Mouse (Mus musculus) intestine, embryonic 15.5 days (tissue): ENCODE results near the gene Tk1. TPM values are rescaled to one million over a fixed set of nuclear protein-coding genes. Genes with fewer than 3 reads are reported as not detected.

ENCODE experiments used
- ATAC-seq: fragments of 200-750 bp; cut with Nextera tagmentation; 2 replicates; pipeline ENCODE4 v1.8.0; 2017; ENCODE audit warnings: moderate TSS enrichment, moderate library complexity
- H3K27ac ChIP-seq: fragments of 300-500 bp; sonication (generic); 2 replicates; pipeline ENCODE4 v1.5.1; 2015; ENCODE audit warnings: mild to moderate bottlenecking, inconsistent platforms
- H3K27me3 ChIP-seq: fragments of 300-500 bp; sonication (generic); replicated peaks from 2 replicates; pipeline ENCODE4 v1.6.1; 2015; ENCODE audit warnings: inconsistent platforms
- H3K36me3 ChIP-seq: fragments of 300-500 bp; sonication (generic); 2 replicates; pipeline ENCODE4 v1.6.1; 2015; ENCODE audit warnings: inconsistent platforms
- H3K4me1 ChIP-seq: fragments of 300-500 bp; sonication (generic); replicated peaks from 2 replicates; pipeline ENCODE4 v1.6.1; 2015; ENCODE audit warnings: inconsistent platforms
- H3K4me2 ChIP-seq: fragments of 300-500 bp; sonication (generic); replicated peaks from 2 replicates; pipeline ENCODE4 v1.6.1; 2015; ENCODE audit warnings: mild to moderate bottlenecking, inconsistent platforms
- H3K4me3 ChIP-seq: fragments of 300-500 bp; sonication (generic); replicated peaks from 2 replicates; pipeline ENCODE4 v1.5.1; 2015; ENCODE audit warnings: inconsistent platforms
- H3K9ac ChIP-seq: fragments of 300-500 bp; sonication (generic); 2 replicates; pipeline ENCODE4 v1.6.1; 2015; ENCODE audit warnings: inconsistent platforms
- H3K9me3 ChIP-seq: fragments of 300-500 bp; sonication (generic); 2 replicates; pipeline ENCODE4 v1.6.1; 2016; ENCODE audit warnings: inconsistent platforms
- WGBS: fragments of 180-500 bp; shearing (Covaris S2); methylation state at CpG from one replicate; pipeline ENCODE4 v1.1.7; 2015; 5-methylcytosine and 5-hydroxymethylcytosine counted together
- polyA plus RNA-seq: library from polyadenylated mRNA; unstranded; fragments of >200 nt; fragmentation: Nextera tagmentation; extraction: Ambion mirVana; gene quantifications from 2 replicates; pipeline ENCODE4 v1.2.1, GENCODE M21; 2015

Gene Tk1
- polyA plus RNA-seq = 144 and 146 TPM in 2 replicates

DNA sequence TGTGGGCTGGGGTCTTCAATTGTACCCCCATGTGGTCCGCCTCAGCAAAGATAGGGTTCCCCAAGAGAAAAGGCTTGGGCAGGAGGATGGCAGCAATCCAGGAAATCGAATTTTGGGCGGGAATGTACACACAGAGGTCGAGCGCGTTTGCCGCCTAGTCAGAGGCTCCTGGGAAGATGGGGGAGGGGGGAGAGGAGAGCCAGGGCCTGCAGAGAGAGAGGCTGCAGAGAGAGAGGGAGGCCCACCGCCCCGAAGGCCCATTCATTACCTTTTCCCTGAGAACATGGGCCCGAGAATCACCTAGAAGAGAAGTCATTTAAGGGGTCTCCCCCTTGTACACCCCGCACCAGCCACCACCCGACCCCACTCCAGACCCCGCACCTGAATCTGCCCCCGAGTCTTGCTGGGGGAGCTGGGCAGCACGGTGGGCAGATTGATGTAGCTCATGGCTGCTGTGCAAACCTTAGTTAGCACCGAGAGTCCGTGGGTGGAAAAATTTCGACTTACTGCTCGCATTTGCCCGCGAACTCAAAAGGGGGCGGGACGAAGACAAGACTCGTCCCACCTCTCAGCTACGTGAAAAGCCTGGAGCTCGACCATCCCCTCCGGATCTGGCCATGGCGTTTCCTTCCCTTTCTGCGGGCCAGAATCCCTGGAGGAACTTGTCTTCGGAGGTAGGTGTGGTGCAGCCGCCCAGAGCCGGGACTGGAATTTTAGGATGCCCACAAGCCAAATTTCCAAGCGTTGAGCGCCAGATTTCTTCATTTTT lies at the start of gene Tk1, which contains the start of gene Afmid:
Gene Tk1 (minus strand): TSS at position 760 of the 769 bp plus-strand sequence.
Gene Afmid (plus strand): TSS at position 592 of the 769 bp plus-strand sequence.
- peak; percentile 72 for ATAC-seq

DNA sequence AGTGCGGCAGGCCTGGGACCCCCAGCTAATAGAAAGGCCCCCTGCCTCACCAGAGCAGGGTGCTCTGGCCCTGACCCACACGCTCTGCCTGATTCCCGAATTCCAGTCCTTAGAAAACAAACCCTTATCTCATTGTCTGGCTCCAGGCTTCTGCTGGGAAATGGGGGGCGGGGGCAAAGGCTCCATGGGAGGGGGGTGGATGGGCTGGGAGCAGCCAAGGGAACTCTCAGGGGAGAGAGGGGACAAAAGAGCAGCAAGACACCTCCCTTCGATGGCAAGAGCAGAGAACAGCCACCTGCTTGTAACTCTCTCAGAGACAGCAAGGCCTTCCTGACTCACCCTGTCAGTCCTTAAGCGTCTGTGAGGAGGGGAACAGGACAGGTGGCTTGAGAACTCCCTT lies 49.8 kb upstream of the Tk1 start:
- Histone ChIP-seq H3K9me3 (no peaks in the 10 kb centered on the region), H3K4me2 (no peak overlapping the region), H3K27ac (no peak overlapping the region), H3K4me1 (peaks cover 32% of the 10 kb centered on the region), H3K36me3 (no peaks in the 10 kb centered on the region), H3K9ac (no peak overlapping the region; the same call in 1 of the 2 replicates), H3K27me3 (no peaks in the 10 kb centered on the region), H3K4me3 (no peak overlapping the region)
- no peak for ATAC-seq
- 35% methylated on average over 6 of the region's 6 CpGs for WGBS

More for the DNA sequence above, at the start of gene Tk1, which contains the start of gene Afmid:
- H3K4me2 ChIP-seq = peak within 1 kb of the TSS; percentile 79
- H3K27me3 ChIP-seq = no peaks in the 10 kb centered on the region
- peak within 1 kb of the TSS; percentile 65 for H3K9ac ChIP-seq
- H3K9me3 ChIP-seq = no peaks in the 10 kb centered on the region
- 0 out of 2 replicates have a peak, but pooled peaks cover 12% of the 10 kb centered on the region for H3K36me3 ChIP-seq
- WGBS = under 1% methylated on average over 34 of the region's 34 CpGs
- H3K4me1 ChIP-seq = peaks cover 65% of the 10 kb centered on the region
- peak within 1 kb of the TSS; percentile 59 for H3K4me3 ChIP-seq
- peak within 1 kb of the TSS; percentile 89 for H3K27ac ChIP-seq

DNA sequence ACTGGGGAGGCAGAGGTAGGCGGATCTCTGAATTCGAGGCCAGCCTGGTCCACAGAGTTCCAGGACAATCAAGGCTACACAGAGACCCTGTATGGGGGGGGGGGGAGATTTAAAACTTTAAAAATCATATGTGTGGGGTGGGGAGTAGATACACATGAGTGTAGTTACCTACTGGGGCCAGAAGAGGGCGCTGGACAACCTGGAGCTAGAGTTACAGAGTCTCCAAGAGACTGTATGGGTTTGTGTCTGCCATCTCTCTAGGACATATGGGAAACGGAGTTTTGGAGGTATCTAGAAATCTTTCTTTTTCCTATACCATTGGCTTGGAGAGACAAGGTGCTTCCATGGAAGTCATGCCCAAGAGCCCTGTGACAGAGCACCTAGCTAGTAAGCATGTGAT lies 48.5 kb upstream of the Tk1 start:
- H3K4me1 ChIP-seq = peaks cover 36% of the 10 kb centered on the region
- 62% methylated on average over 4 of the region's 4 CpGs for WGBS
- no peak for ATAC-seq
- no peak overlapping the region for H3K9ac ChIP-seq
- no peak overlapping the region for H3K27ac ChIP-seq
- no peak overlapping the region for H3K4me2 ChIP-seq
- no peaks in the 10 kb centered on the region for H3K9me3 ChIP-seq
- H3K36me3 ChIP-seq = no peaks in the 10 kb centered on the region
- H3K4me3 ChIP-seq = no peak overlapping the region
- no peaks in the 10 kb centered on the region for H3K27me3 ChIP-seq

DNA sequence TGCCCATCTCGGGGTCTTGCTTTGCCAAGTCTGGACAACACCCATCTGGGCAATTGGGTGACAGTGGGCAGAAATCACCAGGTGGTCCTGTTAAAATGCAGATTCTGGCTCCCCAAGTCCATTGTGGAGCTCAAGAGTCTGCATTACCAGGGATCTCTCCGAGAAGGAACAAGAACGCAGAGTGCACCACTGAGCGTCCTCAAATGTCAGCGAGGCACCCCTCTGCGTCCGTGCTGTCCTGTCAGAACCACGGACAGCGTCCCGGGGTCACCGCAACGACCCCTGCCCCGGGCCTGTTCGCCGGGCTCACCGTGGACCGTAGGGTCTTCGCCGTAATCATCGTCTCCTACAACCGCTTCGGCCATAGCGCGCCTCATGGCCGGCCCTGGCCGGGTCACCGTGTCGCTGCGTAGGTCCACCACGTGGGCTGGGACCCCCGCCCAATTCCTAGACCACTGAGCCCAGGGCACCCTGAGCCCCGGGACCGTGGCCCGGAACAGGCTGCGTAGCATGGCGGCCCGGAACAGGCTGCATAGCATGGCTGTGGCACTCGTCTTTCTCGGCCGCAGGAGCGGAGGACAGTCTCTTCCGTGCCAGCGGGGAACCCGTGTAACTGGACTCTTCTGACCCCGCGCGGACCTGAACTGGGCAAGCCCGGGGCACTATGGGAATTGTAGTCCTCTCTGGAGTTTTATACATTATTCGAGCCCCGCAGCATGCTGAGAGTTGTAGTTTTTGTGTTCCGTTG lies 47.1 kb upstream of the Tk1 start, which contains the start of gene Tha1:
Gene Tha1 (minus strand): TSS at position 621 of the 748 bp plus-strand sequence.
- peak within 1 kb of the TSS; percentile 83 for H3K4me2 ChIP-seq
- H3K4me3 ChIP-seq = peak within 1 kb of the TSS; percentile 52
- no peaks in the 10 kb centered on the region for H3K36me3 ChIP-seq
- H3K9me3 ChIP-seq = no peaks in the 10 kb centered on the region
- no peak within 1 kb of the TSS for H3K27ac ChIP-seq
- 1% methylated on average over 51 of the region's 51 CpGs for WGBS
- peak; percentile 84 for ATAC-seq
- peaks cover 26% of the 10 kb centered on the region for H3K4me1 ChIP-seq
- H3K9ac ChIP-seq = peak within 1 kb of the TSS; percentile 61
- no peaks in the 10 kb centered on the region for H3K27me3 ChIP-seq

DNA sequence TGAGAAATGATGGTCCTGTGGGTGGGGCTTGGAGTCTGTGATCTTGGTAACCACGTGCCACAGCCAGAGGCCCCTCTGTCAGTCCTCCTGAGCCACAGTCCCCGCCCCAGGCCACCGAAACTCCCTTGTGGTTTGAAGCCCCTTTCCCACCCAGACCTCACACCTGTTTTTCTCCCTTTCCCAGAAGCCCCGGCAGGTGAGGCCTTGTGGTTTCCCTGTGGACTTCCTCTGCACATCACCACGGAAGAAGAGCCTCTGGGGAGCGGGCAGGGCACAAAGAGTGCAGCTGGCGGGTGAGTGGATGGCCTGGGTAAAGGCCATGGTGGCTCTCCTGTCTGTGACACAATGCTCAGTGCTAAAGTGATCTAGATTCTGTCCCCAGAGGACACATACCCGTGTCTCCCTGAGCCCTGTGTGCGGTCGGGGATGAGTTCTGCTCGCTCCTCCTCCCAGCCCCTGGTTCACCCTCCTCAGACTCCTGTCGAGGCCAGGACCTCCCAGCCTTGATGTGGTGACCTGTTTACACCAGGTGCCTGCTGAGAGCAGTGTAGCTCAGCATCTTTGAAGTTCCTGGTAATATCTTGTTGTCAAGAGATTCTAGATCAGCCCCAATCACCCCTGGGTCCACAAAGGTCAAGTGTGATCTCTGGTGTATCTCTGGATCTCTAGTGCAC lies 46.2 kb upstream of the Tk1 start:
- H3K4me1 ChIP-seq = peaks cover 21% of the 10 kb centered on the region
- H3K4me3 ChIP-seq = no peak overlapping the region
- H3K9me3 ChIP-seq = no peaks in the 10 kb centered on the region
- no peak overlapping the region for H3K9ac ChIP-seq
- H3K27ac ChIP-seq = no peak overlapping the region
- no peak for ATAC-seq
- H3K36me3 ChIP-seq = no peaks in the 10 kb centered on the region
- peak overlapping the region; percentile 83; the same call in 1 of the 2 replicates for H3K4me2 ChIP-seq
- no peaks in the 10 kb centered on the region for H3K27me3 ChIP-seq
- WGBS = 65% methylated on average over 12 of the region's 12 CpGs

DNA sequence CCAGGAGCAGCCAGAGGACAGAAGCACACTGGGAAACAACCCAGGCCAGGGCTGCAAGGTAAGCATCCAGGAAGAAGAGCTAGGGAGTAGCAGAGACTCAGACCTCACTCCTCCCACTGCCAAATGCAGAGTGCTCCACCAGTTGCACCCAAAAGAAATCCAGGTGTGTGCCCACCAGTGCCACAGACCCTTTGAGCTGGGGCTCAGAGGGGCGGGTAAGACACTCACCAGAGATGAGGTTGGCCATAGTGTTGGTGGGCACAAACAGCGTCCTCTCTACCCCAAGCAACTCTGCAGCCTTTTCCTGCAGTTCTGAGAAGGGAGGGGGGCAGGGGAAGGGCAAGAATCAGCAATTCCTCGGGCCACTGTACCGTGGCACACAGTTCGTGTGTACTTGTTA lies 45.5 kb upstream of the Tk1 start:
- H3K4me1 ChIP-seq = peaks cover 22% of the 10 kb centered on the region
- ATAC-seq = no peak
- no peak overlapping the region for H3K9ac ChIP-seq
- H3K4me2 ChIP-seq = no peak overlapping the region
- no peak overlapping the region for H3K27ac ChIP-seq
- 69% methylated on average over 5 of the region's 5 CpGs for WGBS
- H3K4me3 ChIP-seq = no peak overlapping the region
- H3K9me3 ChIP-seq = no peaks in the 10 kb centered on the region
- no peaks in the 10 kb centered on the region for H3K27me3 ChIP-seq
- H3K36me3 ChIP-seq = no peaks in the 10 kb centered on the region

DNA sequence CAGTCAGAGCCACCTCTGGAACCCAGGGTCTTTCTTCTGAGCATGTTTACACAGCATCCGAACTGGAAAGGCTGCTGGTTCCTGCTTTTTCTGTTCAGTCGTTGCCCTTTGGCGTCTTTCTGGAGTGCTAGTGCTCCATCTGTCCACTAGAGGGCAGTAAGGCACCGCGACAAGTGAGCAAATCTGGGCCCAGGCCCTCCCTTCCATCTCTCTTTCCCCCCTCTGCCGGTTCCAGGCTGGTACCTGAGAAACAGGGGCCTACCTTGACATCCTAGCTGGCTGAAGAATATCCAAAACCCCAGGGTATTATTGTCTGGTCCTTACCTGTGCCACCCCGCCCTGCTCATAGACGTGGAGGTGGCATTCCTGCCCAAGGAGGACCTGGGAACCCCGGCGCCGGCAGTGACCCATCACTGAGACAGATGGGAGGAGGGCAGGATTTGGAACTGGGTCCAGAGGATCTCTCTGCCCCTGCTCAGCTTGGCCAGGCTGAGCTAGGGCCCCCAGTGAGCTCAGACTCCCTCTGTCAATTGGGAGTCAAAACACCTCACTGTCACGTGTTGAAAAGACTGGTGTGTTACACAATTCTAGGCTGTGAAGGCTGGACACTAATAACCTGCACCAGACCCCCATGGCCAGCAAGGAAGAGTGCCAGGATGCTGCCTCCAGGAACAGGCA lies 44.9 kb upstream of the Tk1 start:
- H3K4me1 ChIP-seq = peaks cover 26% of the 10 kb centered on the region
- no peaks in the 10 kb centered on the region for H3K27me3 ChIP-seq
- no peak overlapping the region for H3K4me3 ChIP-seq
- H3K4me2 ChIP-seq = no peak overlapping the region; the same call in 1 of the 2 replicates
- 37% methylated on average over 12 of the region's 12 CpGs for WGBS
- no peak overlapping the region for H3K9ac ChIP-seq
- no peaks in the 10 kb centered on the region for H3K36me3 ChIP-seq
- peak; percentile 23; the same call in 1 of the 2 replicates for ATAC-seq
- no peak overlapping the region for H3K27ac ChIP-seq
- H3K9me3 ChIP-seq = no peaks in the 10 kb centered on the region

DNA sequence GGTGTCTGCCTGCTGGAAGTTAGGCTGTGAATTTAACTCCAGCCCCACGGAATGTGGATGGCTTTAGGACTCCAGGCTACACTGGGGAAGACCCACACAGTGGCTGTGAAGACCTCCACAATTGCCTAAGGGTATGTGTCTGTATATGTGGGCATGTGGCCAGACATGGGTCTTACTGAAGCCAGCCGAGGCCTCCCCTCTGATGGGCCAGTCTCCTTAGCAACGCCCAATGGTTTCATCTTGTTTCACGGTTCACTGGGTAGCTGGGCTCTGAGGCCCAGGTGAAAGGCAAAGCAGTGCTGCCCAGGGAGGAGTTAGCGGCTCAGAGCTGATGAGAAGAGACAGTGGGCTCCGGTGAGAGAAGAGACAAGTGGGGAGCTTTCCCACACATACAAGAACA lies 40.1 kb upstream of the Tk1 start:
- H3K9ac ChIP-seq = no peak overlapping the region

DNA sequence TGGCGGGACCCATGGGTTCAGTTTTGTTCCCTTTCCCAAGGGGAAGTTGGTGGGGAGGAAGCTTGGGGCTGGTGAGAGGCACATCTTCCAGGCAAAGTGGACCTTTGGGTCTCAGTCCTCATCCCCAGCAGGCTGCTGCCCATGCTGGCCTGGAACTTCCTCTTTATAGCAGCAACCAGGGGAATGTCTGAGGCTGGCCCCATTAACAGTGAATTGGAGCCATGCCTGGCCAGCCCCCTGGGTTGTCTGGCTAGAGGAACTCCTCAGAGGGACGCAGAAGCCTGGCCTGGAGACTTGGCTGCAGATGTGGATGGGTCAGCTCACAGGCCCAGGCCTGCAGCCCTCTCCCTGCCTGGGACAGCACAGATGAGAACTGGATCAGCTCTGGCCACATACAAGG lies 38.9 kb upstream of the Tk1 start:
- peaks cover 15% of the 10 kb centered on the region for H3K27me3 ChIP-seq
- no peak for ATAC-seq
- no peak overlapping the region for H3K27ac ChIP-seq
- 70% methylated on average over 2 of the region's 2 CpGs for WGBS
- H3K4me1 ChIP-seq = peaks cover 27% of the 10 kb centered on the region
- H3K4me3 ChIP-seq = no peak overlapping the region
- H3K4me2 ChIP-seq = no peak overlapping the region
- H3K9me3 ChIP-seq = no peaks in the 10 kb centered on the region
- no peaks in the 10 kb centered on the region for H3K36me3 ChIP-seq
- no peak overlapping the region for H3K9ac ChIP-seq

More for the DNA sequence above, 40.1 kb upstream of the Tk1 start:
- ATAC-seq = no peak
- peaks cover 4% of the 10 kb centered on the region for H3K27me3 ChIP-seq
- H3K4me2 ChIP-seq = no peak overlapping the region
- no peaks in the 10 kb centered on the region for H3K9me3 ChIP-seq
- 50% methylated on average over 6 of the region's 6 CpGs for WGBS
- no peak overlapping the region for H3K27ac ChIP-seq
- peaks cover 23% of the 10 kb centered on the region for H3K4me1 ChIP-seq
- H3K4me3 ChIP-seq = no peak overlapping the region
- H3K36me3 ChIP-seq = no peaks in the 10 kb centered on the region

DNA sequence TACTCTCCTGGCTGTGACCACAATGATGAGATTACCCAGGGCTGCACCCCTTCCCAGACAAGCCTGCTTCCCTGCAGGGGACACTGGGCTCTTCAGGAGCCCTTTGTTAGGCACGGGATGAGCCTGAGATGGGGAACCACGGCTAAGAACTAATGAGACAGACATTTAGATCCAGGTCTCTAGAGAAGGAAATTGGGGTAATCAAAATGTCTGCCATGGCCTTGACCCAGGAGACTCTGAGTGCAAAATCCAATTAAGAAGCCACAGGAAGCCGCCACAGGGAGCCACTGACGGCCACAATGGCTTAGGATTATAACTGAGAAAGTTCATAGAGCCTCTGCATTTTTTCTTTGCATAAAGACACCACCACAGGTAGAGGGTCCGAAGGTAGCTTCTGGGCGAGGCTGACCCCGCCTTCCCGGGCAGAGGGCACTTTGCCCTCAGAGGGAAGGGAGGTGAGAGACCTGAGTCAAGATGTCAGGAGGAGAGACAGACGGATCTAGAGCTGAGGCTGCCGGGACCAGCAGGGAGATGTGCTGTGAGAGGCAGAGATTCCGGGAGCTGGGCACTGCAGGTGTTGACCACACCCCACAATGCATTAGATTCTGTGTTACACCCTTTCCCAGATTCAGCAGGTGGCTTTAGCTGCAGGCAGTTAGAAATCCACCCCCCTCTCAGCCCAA lies 37.4 kb upstream of the Tk1 start:
- Histone ChIP-seq H3K4me3 (no peak overlapping the region), H3K4me2 (peak overlapping the region; percentile 39), H3K9me3 (no peaks in the 10 kb centered on the region), H3K4me1 (peaks cover 28% of the 10 kb centered on the region), H3K9ac (no peak overlapping the region), H3K36me3 (no peaks in the 10 kb centered on the region), H3K27me3 (peaks cover 17% of the 10 kb centered on the region), H3K27ac (peak overlapping the region; percentile 56)
- ATAC-seq = peak; percentile 77
- 31% methylated on average over 11 of the region's 11 CpGs for WGBS

DNA sequence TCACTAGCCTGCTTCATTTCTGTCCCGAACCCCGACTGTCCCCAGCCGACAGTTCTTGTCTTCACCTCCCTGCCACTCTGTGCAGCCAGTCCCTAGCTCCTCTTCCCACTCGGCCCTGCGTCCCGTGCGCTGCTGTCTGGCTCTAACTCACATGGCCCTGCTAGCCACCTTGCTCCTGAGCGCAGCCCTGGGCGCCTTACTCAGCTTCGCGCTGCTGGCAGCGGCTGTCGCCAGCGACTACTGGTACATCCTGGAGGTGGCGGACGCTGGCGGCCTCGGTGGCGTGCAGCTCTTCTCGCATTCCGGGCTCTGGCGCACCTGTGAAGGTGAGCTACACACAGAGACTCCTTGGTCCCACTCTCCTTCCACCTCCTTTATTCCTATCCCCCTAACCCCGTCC lies 34.7 kb upstream of the Tk1 start, which contains the start of gene Tmem235:
Gene Tmem235 (plus strand): TSS at position 152 of the 400 bp plus-strand sequence.
- Histone ChIP-seq H3K4me3 (no peak within 1 kb of the TSS), H3K36me3 (peaks cover 18% of the 10 kb centered on the region), H3K27ac (no peak within 1 kb of the TSS), H3K4me2 (peak within 1 kb of the TSS; percentile 22; the same call in 1 of the 2 replicates), H3K27me3 (peaks cover 17% of the 10 kb centered on the region), H3K4me1 (peaks cover 19% of the 10 kb centered on the region), H3K9me3 (no peaks in the 10 kb centered on the region), H3K9ac (no peak within 1 kb of the TSS)
- 8% methylated on average over 23 of the region's 23 CpGs for WGBS
- ATAC-seq = no peak
